Mouse (Mus musculus) splenic B cell, adult 2 months (primary cell): ENCODE results near the gene Gm14434.
"Not testable (repeated sequence)": the region's sequence is repeated elsewhere in the genome, so short reads cannot be mapped to it uniquely, and the experiment has no call there.

Source experiments
- DNase-seq: peaks from one replicate; pipeline ENCODE4 v3.0.0-alpha.2; 2011; ENCODE audit warnings: low read depth, low spot score
- H3K27me3 ChIP-seq: 2 replicates; pipeline ENCODE4 v1.6.1; 2012; ENCODE audit warnings: mild to moderate bottlenecking, low read length, moderate library complexity, mixed read lengths; ENCODE audit not compliant: control insufficient read depth, poor library complexity, insufficient read depth, severe bottlenecking
- H3K36me3 ChIP-seq: 2 replicates; pipeline ENCODE4 v1.6.1; 2012; ENCODE audit warnings: mild to moderate bottlenecking, low read length, moderate library complexity, mixed read lengths; ENCODE audit not compliant: control insufficient read depth, poor library complexity, insufficient read depth, severe bottlenecking

Gm14434 gene

GRCm38 (mm10) chr2:176486683-176487082 is at the start of gene Gm14434:
Gm14434 (minus strand) TSS chr2:176486783.
- not testable (repeated sequence) for DNase-seq, H3K36me3 ChIP-seq, H3K27me3 ChIP-seq

GRCm38 (mm10) chr2:176520756-176521155 is 34.2 kb upstream of the Gm14434 start, which contains the start of gene Zfp967:
Zfp967 (plus strand) TSS chr2:176521056.
- H3K36me3 ChIP-seq, DNase-seq, H3K27me3 ChIP-seq: not testable (repeated sequence)

- DNase-seq, H3K36me3 ChIP-seq, H3K27me3 ChIP-seq: not testable (repeated sequence)
Observed at GRCm38 (mm10) chr2:176423294-176423693, 63.3 kb downstream of the Gm14434 start, which contains the start of gene Gm14435. Gm14435 (plus strand) TSS chr2:176423594.
